13 mouse cellular contexts compared by ENCODE assay signal in genomic region chr14:84454074-84454845, GRCm38 (mm10). TPM values are rescaled to one million over a fixed set of nuclear protein-coding genes. Genes with fewer than 3 reads are reported as not detected.
DNase-seq lines count a peak whose midpoint lies in the region; ATAC-seq lines count a peak whose summit lies in the region.
"Had no signal": no experiment of that assay in that cellular context is flagged by ENCODE, and none has a peak within 500 bp of the region (broad histone marks: within the 10 kb centered on the region; RNA-seq: fewer than 3 reads in every experiment).

No protein-coding gene starts in this region.

- H3K4me2 ChIP-seq in hindbrain, embryonic 15.5 days: peak overlapping the region; percentile 1; the same call in 1 of the 2 replicates
- H3K4me2 ChIP-seq in hindbrain, embryonic 12.5 days (replicated peaks): no peak overlapping the region
- H3K4me2 ChIP-seq in neural tube, embryonic 13.5 days: peak overlapping the region; percentile 17; the same call in 1 of the 2 replicates
- peak overlapping the region; percentile 3 for H3K4me2 ChIP-seq in hindbrain, embryonic 16.5 days (ENCODE audit: low read length)
- H3K4me2 ChIP-seq: embryonic facial prominence, embryonic 15.5 days; forebrain, embryonic 13.5 days had no signal

- H3K27ac ChIP-seq in hindbrain, embryonic 15.5 days (replicated peaks): no peak overlapping the region
- no peak overlapping the region for H3K27ac ChIP-seq in hindbrain, embryonic 12.5 days
- H3K27ac ChIP-seq in neural tube, embryonic 13.5 days (replicated peaks): no peak overlapping the region
- H3K27ac ChIP-seq in hindbrain, embryonic 16.5 days (ENCODE audit: low read depth, low read length): no peak overlapping the region
- H3K27ac ChIP-seq: embryonic facial prominence, embryonic 15.5 days; forebrain, embryonic 13.5 days; left cerebral cortex, adult 2 months; macrophage had no signal

- H3K4me3 ChIP-seq in hindbrain, embryonic 15.5 days: no peak overlapping the region
- no peak overlapping the region for H3K4me3 ChIP-seq in hindbrain, embryonic 12.5 days
- no peak overlapping the region for H3K4me3 ChIP-seq in neural tube, embryonic 13.5 days
- no peak overlapping the region for H3K4me3 ChIP-seq in hindbrain, embryonic 16.5 days (ENCODE audit: low read length)
- H3K4me3 ChIP-seq: embryonic facial prominence, embryonic 15.5 days; forebrain, embryonic 13.5 days; left cerebral cortex, adult 2 months had no signal

- no peak overlapping the region for H3K9ac ChIP-seq in hindbrain, embryonic 15.5 days
- no peak overlapping the region for H3K9ac ChIP-seq in hindbrain, embryonic 12.5 days
- H3K9ac ChIP-seq in neural tube, embryonic 13.5 days: no peak overlapping the region
- no peak overlapping the region for H3K9ac ChIP-seq in hindbrain, embryonic 16.5 days (ENCODE audit: low read depth, low read length)
- H3K9ac ChIP-seq: embryonic facial prominence, embryonic 15.5 days; forebrain, embryonic 13.5 days had no signal

- no peaks in the 10 kb centered on the region for H3K27me3 ChIP-seq in hindbrain, embryonic 15.5 days
- no peaks in the 10 kb centered on the region for H3K27me3 ChIP-seq in hindbrain, embryonic 12.5 days
- no peaks in the 10 kb centered on the region for H3K27me3 ChIP-seq in neural tube, embryonic 13.5 days
- H3K27me3 ChIP-seq in hindbrain, embryonic 16.5 days (replicated peaks; ENCODE audit: control insufficient read depth, insufficient read depth, low read length): no peaks in the 10 kb centered on the region
- H3K27me3 ChIP-seq: embryonic facial prominence, embryonic 15.5 days had no signal

- H3K9me3 ChIP-seq in hindbrain, embryonic 15.5 days: no peaks in the 10 kb centered on the region
- no peaks in the 10 kb centered on the region for H3K9me3 ChIP-seq in hindbrain, embryonic 12.5 days (replicated peaks)
- H3K9me3 ChIP-seq in neural tube, embryonic 13.5 days: no peaks in the 10 kb centered on the region
- H3K9me3 ChIP-seq in hindbrain, embryonic 16.5 days (ENCODE audit: control insufficient read depth, low read length): no peaks in the 10 kb centered on the region
- H3K9me3 ChIP-seq: embryonic facial prominence, embryonic 15.5 days; forebrain, embryonic 13.5 days had no signal

- DNase-seq in neural tube, embryonic 10.5 days (ENCODE audit: extremely low spot score, low spot score): no peak
- no peak for DNase-seq in right cerebral cortex, postnatal 14 days
- DNase-seq in spleen, adult 12 weeks (ENCODE audit: low spot score): no peak
- DNase-seq: kidney, adult 18-20 months; kidney, postnatal 36 days had no signal

- peaks cover 6% of the 10 kb centered on the region; the same call in 1 of the 2 replicates for H3K4me1 ChIP-seq in hindbrain, embryonic 15.5 days (replicated peaks)
- no peaks in the 10 kb centered on the region for H3K4me1 ChIP-seq in hindbrain, embryonic 12.5 days
- peaks cover 9% of the 10 kb centered on the region; the same call in 1 of the 2 replicates for H3K4me1 ChIP-seq in neural tube, embryonic 13.5 days (replicated peaks)
- no peaks in the 10 kb centered on the region for H3K4me1 ChIP-seq in hindbrain, embryonic 16.5 days (ENCODE audit: control insufficient read depth, insufficient read depth, low read depth, low read length)
- H3K4me1 ChIP-seq: embryonic facial prominence, embryonic 15.5 days had no signal

- H3K36me3 ChIP-seq in hindbrain, embryonic 15.5 days: no peaks in the 10 kb centered on the region
- H3K36me3 ChIP-seq in hindbrain, embryonic 12.5 days: no peaks in the 10 kb centered on the region
- no peaks in the 10 kb centered on the region for H3K36me3 ChIP-seq in neural tube, embryonic 13.5 days
- no peaks in the 10 kb centered on the region for H3K36me3 ChIP-seq in hindbrain, embryonic 16.5 days (ENCODE audit: control insufficient read depth, insufficient read depth, low read length)
- H3K36me3 ChIP-seq: embryonic facial prominence, embryonic 15.5 days had no signal

- ATAC-seq in hindbrain, embryonic 15.5 days (ENCODE audit: low FRiP score, low read depth): no peak
- ATAC-seq in hindbrain, embryonic 12.5 days (ENCODE audit: low FRiP score): no peak
- no peak for ATAC-seq in neural tube, embryonic 13.5 days (ENCODE audit: low read depth)
- ATAC-seq in hindbrain, embryonic 16.5 days: no peak; the same call in 1 of the 2 replicates
- ATAC-seq: forebrain, embryonic 13.5 days had no signal

- WGBS in hindbrain, embryonic 15.5 days: 59% methylated on average over 4 of the region's 4 CpGs
- 60% methylated on average over 4 of the region's 4 CpGs for WGBS in hindbrain, embryonic 12.5 days
- WGBS in neural tube, embryonic 13.5 days: 53% methylated on average over 4 of the region's 4 CpGs
- WGBS in hindbrain, embryonic 16.5 days: 60% methylated on average over 4 of the region's 4 CpGs

RNA-seq across cellular contexts. Expression of gene Pcdh17, which starts 10.9 kb away (rescaled TPM):
- 31.3 and 35.6 TPM in 2 replicates for polyA plus RNA-seq in hindbrain, embryonic 15.5 days (2015; fragmentation: Nextera tagmentation; extraction: Ambion mirVana)
- polyA plus RNA-seq in hindbrain, embryonic 12.5 days (2016; fragmentation: Nextera tagmentation; extraction: Ambion mirVana): 11.1 and 11.2 TPM in 2 replicates
- polyA plus RNA-seq in neural tube, embryonic 13.5 days (2015; fragmentation: Nextera tagmentation; extraction: Ambion mirVana): 18.6 and 19.3 TPM in 2 replicates
- 35.5 and 35.7 TPM in 2 replicates for polyA plus RNA-seq in hindbrain, embryonic 16.5 days (2015; fragmentation: Nextera tagmentation; extraction: Ambion mirVana)
- polyA plus RNA-seq: macrophage had no signal
